Mouse (Mus musculus): ENCODE results near the gene Dchs1.
A peak's percentile ranks its signal among the peaks of the same experiment; 100 is the strongest.
"Not testable (repeated sequence)": the region's sequence is repeated elsewhere in the genome, so short reads cannot be mapped to it uniquely, and the experiment has no call there.

Gene Dchs1

GRCm38 (mm10) chr7:105743246-105743925 lies 44.1 kb downstream of the Dchs1 start:
- not testable (repeated sequence) for DNase-seq (ENCODE audit: low read depth, low spot score)

GRCm38 (mm10) chr7:105742539-105743215 lies 44.8 kb downstream of the Dchs1 start:
- not testable (repeated sequence) for DNase-seq (ENCODE audit: low read depth, low spot score)

- DNase-seq (ENCODE audit: low read depth, low spot score) = no peak
These were observed 45.5 kb downstream of the Dchs1 start for GRCm38 (mm10) chr7:105741978-105742377.

- no peak for DNase-seq (ENCODE audit: low read depth, low spot score)
These were observed 46.6 kb downstream of the Dchs1 start for GRCm38 (mm10) chr7:105740851-105741250.

DNA sequence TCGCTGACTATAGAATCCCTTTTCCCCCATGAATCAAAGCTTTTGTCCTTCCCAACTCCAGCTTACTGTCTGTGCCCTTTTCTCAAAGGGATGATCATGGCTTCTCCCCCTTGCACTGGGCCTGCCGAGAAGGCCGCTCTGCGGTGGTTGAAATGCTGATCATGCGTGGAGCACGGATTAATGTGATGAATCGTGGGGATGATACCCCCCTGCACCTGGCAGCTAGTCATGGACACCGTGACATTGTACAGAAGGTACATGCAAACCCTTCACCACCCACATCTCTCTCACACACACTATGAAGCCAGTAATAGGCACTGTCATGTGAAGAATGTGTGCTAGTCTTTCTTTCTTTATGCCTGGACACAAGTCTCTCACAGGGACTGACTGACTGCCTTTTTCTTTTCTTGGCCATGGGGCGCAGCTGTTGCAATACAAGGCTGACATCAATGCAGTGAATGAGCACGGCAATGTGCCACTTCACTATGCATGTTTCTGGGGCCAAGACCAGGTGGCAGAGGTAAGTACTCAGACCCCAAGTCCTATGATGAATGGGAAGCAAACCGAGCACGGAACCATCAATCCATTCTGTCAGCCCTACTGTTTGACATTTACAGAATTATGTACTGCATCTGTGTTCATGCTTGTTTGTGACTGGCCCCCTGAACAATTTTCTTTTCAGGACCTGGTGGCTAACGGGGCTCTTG lies 47.2 kb downstream of the Dchs1 start:
- DNase-seq (ENCODE audit: low read depth, low spot score) = no peak

- DNase-seq (ENCODE audit: low read depth, low spot score) = no peak
These were observed 48.5 kb downstream of the Dchs1 start for GRCm38 (mm10) chr7:105738948-105739347.

DNA sequence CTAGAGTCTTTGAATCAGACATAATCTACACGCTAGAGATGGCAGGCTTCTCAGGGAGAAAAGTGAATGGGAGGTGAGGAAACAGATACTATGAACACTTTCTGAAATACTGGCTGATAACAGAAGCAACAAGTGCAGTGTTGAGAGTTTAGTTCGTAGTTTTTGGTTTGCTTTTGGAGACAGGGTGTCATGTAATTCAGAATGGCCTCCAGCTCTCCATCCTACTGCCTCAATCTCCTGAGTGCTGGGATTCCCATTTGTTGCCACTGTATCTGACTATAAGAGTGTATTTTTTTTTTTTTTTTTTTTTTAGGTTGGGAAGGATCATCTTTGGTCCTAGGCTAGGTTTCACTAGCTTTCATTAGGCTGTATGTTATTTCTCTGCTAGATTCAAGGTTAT lies 49.2 kb downstream of the Dchs1 start:
- no peak for DNase-seq (ENCODE audit: low read depth, low spot score)

GRCm38 (mm10) chr7:105737648-105738047 lies 49.8 kb downstream of the Dchs1 start:
- DNase-seq (ENCODE audit: low read depth, low spot score) = no peak

DNA sequence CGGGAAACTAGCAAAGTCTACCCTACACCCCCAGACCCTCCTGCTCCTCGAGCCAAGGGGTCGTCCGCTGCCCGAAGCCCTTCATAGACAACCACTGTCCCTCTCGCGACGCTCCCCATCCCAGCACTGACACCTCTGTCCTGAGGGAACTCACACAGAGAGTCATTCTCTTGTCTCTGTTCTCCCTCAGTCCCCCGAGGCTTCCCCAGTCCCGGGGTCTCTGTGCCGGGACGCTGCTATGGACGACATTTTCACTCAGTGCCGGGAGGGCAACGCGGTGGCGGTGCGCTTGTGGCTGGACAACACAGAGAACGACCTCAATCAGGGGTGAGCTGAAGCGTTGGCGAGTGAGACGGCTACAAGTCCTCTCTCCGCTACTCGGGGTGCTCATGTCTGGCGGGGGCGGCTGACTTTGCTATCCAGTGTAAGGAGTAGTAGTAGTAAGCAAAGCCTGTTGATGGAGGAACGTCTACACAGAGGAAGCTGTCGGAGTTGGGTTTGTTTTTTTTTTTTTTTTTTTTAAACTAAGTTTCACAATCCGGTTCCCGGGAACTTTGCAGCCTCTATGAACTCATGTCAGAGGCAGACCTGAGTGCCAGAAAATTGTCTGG lies 50.4 kb downstream of the Dchs1 start, which contains the start of gene Rrp8:
Gene Rrp8, minus strand, starts transcription at position 475 of the 611 bp plus-strand sequence.
- no peak for DNase-seq (ENCODE audit: low read depth, low spot score)

- peak; percentile 56 for DNase-seq (ENCODE audit: low read depth, low spot score)
These were observed 51.1 kb downstream of the Dchs1 start, which contains the start of gene Ilk for GRCm38 (mm10) chr7:105736264-105736901. Ilk (plus strand) TSS chr7:105736592.

GRCm38 (mm10) chr7:105735464-105735863 lies 52.0 kb downstream of the Dchs1 start:
- not testable (repeated sequence) for DNase-seq (ENCODE audit: low read depth, low spot score)

DNA sequence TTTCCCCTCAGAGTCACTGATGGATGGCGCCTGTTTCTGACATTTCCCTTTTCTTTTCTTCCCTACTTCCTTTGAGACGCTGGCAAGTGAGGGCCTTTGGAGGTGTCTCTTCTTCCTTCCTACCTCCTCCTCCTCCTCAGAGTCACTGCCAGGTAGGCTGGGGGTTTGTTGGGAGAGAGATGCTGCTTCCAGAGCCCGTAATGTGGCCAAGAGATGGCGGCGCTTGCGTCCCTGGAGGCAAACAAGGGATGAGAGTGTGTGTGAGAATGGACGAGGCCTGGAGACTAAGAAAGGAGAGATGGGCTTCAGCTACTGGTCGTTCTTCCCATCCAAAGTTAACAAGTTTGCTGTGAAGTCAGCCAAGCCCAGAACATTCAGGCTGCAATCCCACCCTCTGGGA lies 52.6 kb downstream of the Dchs1 start:
- DNase-seq (ENCODE audit: low read depth, low spot score) = no peak

DNA sequence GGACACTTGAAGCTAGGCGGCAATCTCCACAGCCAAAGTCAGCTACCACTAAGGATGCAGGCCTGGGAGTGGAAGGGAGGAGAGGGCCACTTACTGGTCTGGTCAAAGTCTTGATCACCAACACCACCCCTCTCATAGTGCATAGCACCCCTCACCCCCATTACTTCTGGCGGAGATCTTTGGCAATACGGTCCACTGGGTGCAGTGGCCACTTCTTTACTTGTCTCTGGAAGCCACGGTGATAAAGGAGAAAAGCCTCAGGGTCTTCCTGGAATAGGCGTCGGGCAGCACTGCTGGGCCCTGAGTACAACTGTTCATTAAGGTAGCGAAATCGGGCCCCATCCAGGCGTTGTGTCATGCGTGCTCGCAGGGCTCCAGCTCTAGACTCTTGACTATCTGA lies 53.6 kb downstream of the Dchs1 start:
- no peak for DNase-seq (ENCODE audit: low read depth, low spot score)

DNA sequence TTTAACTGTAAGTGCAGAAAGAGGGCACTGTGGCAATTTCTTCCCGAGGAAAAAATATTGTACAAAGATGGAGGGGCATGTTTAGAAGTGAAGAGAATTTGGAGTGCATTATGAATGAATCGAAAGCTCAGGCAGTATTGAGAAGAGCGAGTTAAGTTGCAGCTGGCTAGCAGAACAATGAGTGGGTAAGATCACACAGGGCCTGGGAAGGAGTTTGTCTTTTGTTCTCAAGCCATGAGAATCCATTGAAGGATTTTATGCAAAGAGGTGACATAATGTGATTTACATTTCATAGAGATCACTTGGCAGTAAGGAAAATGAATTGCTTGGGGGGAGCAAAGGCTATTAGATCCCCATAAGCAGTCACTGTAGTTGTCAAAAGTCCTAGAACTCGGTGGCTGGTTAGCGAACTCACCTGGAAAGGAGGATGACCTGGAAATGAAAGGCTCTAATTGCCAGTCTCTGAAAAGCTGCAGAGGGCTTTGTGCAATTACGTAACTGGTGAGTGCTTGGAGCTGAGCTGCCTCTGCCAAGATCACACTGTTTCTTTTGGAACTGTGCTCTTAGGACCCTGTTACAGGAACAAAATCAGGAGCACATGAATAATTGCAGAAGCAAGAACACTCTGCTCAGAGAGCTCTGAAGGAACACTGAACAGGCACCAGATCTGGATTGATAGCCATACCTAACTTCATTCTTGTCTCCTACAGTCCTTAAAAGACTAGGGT lies 58.6 kb downstream of the Dchs1 start:
- no peak for DNase-seq (ENCODE audit: low read depth, low spot score)

GRCm38 (mm10) chr7:105726980-105727325 lies 60.5 kb downstream of the Dchs1 start:
- DNase-seq (ENCODE audit: low read depth, low spot score) = no peak

DNA sequence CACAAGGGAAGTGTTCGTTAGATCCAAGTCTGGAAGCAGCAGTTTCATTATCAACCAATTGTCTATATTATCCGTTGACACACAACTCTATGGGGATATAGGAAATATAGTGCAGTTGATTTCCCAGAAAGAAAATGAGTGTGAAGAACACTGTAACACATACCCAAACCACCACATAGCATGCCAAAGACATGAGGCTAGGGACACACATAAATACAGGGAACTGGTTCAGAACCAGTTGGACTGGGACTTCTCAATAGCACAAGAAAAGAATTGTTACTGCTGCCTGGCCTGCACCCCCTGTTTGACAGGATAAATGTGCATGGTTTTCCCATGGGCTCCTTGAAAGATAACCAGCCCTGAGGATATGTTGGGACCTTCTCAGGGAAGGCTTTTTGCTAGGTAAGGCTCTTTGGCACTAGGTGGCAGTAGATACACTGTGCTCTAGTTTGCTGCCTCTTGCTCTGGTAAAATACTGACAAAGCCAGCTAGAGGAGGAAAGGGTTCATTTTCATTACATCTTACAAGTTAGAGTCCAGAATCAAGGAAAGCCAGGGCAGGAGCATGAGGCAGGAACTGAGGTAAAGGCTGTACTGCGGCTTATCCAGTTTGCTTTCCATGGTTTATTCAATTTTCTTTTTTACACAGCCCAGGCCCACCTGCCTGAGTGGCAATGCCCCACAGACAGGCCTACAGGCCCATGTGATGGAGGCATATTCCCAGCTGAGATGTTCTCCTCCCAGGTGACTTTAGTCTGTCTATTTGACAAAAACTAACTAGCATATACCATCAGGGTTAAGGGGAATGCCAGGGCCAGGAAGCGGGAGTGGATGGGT lies 61.1 kb downstream of the Dchs1 start:
- DNase-seq (ENCODE audit: low read depth, low spot score) = no peak

DNA sequence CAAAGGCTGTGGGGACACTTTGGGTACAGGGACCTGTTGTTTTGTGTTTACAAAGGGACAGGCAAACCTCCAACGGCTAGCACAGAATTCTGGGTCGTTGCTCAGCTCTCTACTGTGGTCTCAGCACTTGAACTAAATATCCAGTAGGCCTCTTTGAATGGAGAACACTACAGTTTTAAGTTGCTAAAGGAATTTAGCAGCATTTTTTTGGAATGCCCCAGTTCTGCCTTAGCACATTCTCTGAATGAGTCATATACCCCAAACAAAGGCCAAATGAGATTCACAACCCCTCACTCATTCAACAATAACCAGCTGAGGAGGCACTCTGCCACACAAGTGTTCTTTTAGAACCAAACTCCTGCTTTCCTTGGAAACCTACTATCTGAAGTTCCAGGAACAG lies 65.5 kb downstream of the Dchs1 start:
- no peak for DNase-seq (ENCODE audit: low read depth, low spot score)

GRCm38 (mm10) chr7:105715366-105715765 lies 72.1 kb downstream of the Dchs1 start:
- no peak for DNase-seq (ENCODE audit: low read depth, low spot score)

GRCm38 (mm10) chr7:105708733-105709132 lies 78.7 kb downstream of the Dchs1 start:
- DNase-seq (ENCODE audit: low read depth, low spot score) = no peak

DNA sequence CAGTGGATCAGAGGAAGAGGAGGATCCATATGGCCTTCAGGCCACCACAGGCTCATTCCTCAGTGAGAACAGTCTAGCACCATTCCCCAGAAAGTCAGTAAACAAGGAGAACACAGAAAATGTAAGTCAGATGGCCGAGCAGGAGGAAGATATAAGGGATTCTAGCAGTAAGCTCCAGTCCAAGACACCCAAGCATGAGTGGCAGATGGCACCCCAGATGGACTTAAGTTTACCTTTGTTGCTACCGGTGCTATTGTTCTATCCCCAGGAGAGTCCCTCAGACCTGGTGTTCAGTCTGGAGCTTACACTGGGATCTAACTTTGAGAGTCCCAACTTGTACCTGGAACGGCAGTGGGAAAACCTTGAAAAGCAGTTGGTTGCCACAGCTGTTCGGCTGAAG lies 83.6 kb downstream of the Dchs1 start:
- DNase-seq (ENCODE audit: low read depth, low spot score) = no peak

Data from WW6 (cell line).